Mouse (Mus musculus) liver, postnatal 0 days (tissue): Measurements from ENCODE around the gene Plekhg6. TPM values are rescaled to one million over a fixed set of nuclear protein-coding genes. Genes with fewer than 3 reads are reported as not detected.

Experiments used
- ATAC-seq: fragments of 200-750 bp; cut with Nextera tagmentation; 2 replicates; pipeline ENCODE4 v1.8.0; 2017; ENCODE audit warnings: mild to moderate bottlenecking, moderate library complexity
- DNase-seq: peaks from one replicate; pipeline ENCODE4 v3.0.0-alpha.2; 2016
- H3K27ac ChIP-seq: fragments of 300-500 bp; sonication (generic); 2 replicates; pipeline ENCODE4 v1.5.1; 2014; ENCODE audit warnings: antibody characterized with exemption, moderate library complexity, mild to moderate bottlenecking, low read depth
- H3K27me3 ChIP-seq: fragments of 300-500 bp; sonication (generic); 2 replicates; pipeline ENCODE4 v1.6.1; 2014; ENCODE audit warnings: low read length, control low read depth, mixed read lengths; ENCODE audit not compliant: insufficient read depth
- H3K36me3 ChIP-seq: fragments of 300-500 bp; sonication (generic); replicated peaks from 2 replicates; pipeline ENCODE4 v1.6.1; 2014; ENCODE audit warnings: mild to moderate bottlenecking, control low read depth, low read length, moderate library complexity, mixed read lengths; ENCODE audit not compliant: insufficient read depth
- H3K4me1 ChIP-seq: fragments of 300-500 bp; sonication (generic); 2 replicates; pipeline ENCODE4 v1.6.1; 2014; ENCODE audit warnings: antibody characterized with exemption, mild to moderate bottlenecking, control low read depth; ENCODE audit not compliant: insufficient read depth
- H3K4me2 ChIP-seq: fragments of 300-500 bp; sonication (generic); 2 replicates; pipeline ENCODE4 v1.6.1; 2014; ENCODE audit warnings: low read depth, mild to moderate bottlenecking, low read length, moderate library complexity, mixed read lengths
- H3K4me3 ChIP-seq: fragments of 300-500 bp; sonication (generic); 2 replicates; pipeline ENCODE4 v1.5.1; 2014; ENCODE audit warnings: low read depth, low read length
- H3K9ac ChIP-seq: fragments of 300-500 bp; sonication (generic); replicated peaks from 2 replicates; pipeline ENCODE4 v1.6.1; 2014; ENCODE audit warnings: mild to moderate bottlenecking, moderate library complexity
- H3K9me3 ChIP-seq: fragments of 300-500 bp; sonication (generic); 2 replicates; pipeline ENCODE4 v1.6.1; 2016; ENCODE audit warnings: mild to moderate bottlenecking, control low read depth, low read length, mixed read lengths
- CTCF ChIP-seq: sonication (generic); IDR thresholded peaks from 2 replicates; pipeline ENCODE4 v1.5.1; 2016; ENCODE audit warnings: antibody characterized with exemption, low read depth
- EP300 ChIP-seq: IDR thresholded peaks from 2 replicates; pipeline ENCODE4 v1.6.1; 2016; ENCODE audit warnings: antibody characterized with exemption, low read depth, mild to moderate bottlenecking
- WGBS: fragments of 180-500 bp; shearing (Covaris S2); extraction: QIAGEN DNeasy Blood & Tissue Kit; methylation state at CpG from one replicate; pipeline ENCODE4 v1.1.7; 2014; ENCODE audit not compliant: insufficient replicate concordance; 5-methylcytosine and 5-hydroxymethylcytosine counted together
- polyA plus RNA-seq: library from polyadenylated mRNA; unstranded; fragments of >200 nt; fragmentation: Nextera tagmentation; extraction: Ambion mirVana; gene quantifications from 2 replicates; pipeline ENCODE4 v1.2.1, GENCODE M21; 2015

Plekhg6 gene
- polyA plus RNA-seq, 1 experiment from 2014 or later = 1.2 TPM

GRCm38 (mm10) chr6:125340244-125340643, 40.3 kb downstream of the Plekhg6 start:
- peak; percentile 31; the same call in 1 of the 2 replicates for ATAC-seq
- no peaks in the 10 kb centered on the region for H3K9me3 ChIP-seq
- no peaks in the 10 kb centered on the region for H3K36me3 ChIP-seq
- no peak for DNase-seq
- 48% methylated on average over 5 of the region's 5 CpGs for WGBS
- no peak for TF ChIP-seq EP300
- no peak for TF ChIP-seq CTCF
- peak overlapping the region; percentile 65 for H3K27ac ChIP-seq
- H3K4me3 ChIP-seq = no peak overlapping the region
- no peaks in the 10 kb centered on the region for H3K27me3 ChIP-seq
- H3K9ac ChIP-seq = no peak overlapping the region
- no peak overlapping the region for H3K4me2 ChIP-seq
- H3K4me1 ChIP-seq = peaks cover 18% of the 10 kb centered on the region

- DNase-seq (no peak), ATAC-seq (no peak)
- Histone ChIP-seq H3K4me1 (peaks cover 15% of the 10 kb centered on the region), H3K27ac (no peak overlapping the region), H3K27me3 (no peaks in the 10 kb centered on the region), H3K4me3 (no peak overlapping the region), H3K4me2 (no peak overlapping the region), H3K36me3 (no peaks in the 10 kb centered on the region), H3K9ac (no peak overlapping the region), H3K9me3 (no peaks in the 10 kb centered on the region)
- WGBS = 37% methylated on average over 9 of the region's 9 CpGs
- no peak for TF ChIP-seq CTCF
- TF ChIP-seq EP300 = no peak
Measured at GRCm38 (mm10) chr6:125338791-125339660, 41.6 kb downstream of the Plekhg6 start.

- ATAC-seq (no peak), DNase-seq (no peak)
- no peak for TF ChIP-seq CTCF
- TF ChIP-seq EP300 = no peak
- Histone ChIP-seq H3K27ac (no peak overlapping the region), H3K9me3 (no peaks in the 10 kb centered on the region), H3K27me3 (no peaks in the 10 kb centered on the region), H3K4me3 (no peak overlapping the region), H3K4me2 (peak overlapping the region; percentile 35; the same call in 1 of the 2 replicates), H3K9ac (no peak overlapping the region), H3K36me3 (no peaks in the 10 kb centered on the region), H3K4me1 (peaks cover 9% of the 10 kb centered on the region)
- 52% methylated on average over 2 of the region's 2 CpGs for WGBS
Measured at GRCm38 (mm10) chr6:125334356-125334755, 46.2 kb downstream of the Plekhg6 start.

GRCm38 (mm10) chr6:125333112-125333899, 47.3 kb downstream of the Plekhg6 start:
- Histone ChIP-seq H3K4me3 (no peak overlapping the region), H3K4me1 (peaks cover 6% of the 10 kb centered on the region), H3K9me3 (no peaks in the 10 kb centered on the region), H3K27me3 (no peaks in the 10 kb centered on the region), H3K9ac (no peak overlapping the region), H3K36me3 (no peaks in the 10 kb centered on the region), H3K27ac (peak overlapping the region; percentile 51; the same call in 1 of the 2 replicates), H3K4me2 (0 out of 2 replicates have a peak overlapping the region, but pooled peaks have one; percentile 35)
- WGBS = 52% methylated on average over 14 of the region's 14 CpGs
- TF ChIP-seq CTCF (no peak), EP300 (no peak)
- DNase-seq (no peak), ATAC-seq (no peak; the same call in 1 of the 2 replicates)

- DNase-seq = peak; percentile 87
- ATAC-seq = peak; percentile 89
- Histone ChIP-seq H3K4me3 (peak overlapping the region; percentile 39), H3K9ac (peak overlapping the region; percentile 45; the same call in 1 of the 2 replicates), H3K4me2 (peak overlapping the region; percentile 70), H3K27ac (peak overlapping the region; percentile 44; the same call in 1 of the 2 replicates), H3K36me3 (no peaks in the 10 kb centered on the region), H3K9me3 (no peaks in the 10 kb centered on the region), H3K27me3 (no peaks in the 10 kb centered on the region), H3K4me1 (peaks cover 6% of the 10 kb centered on the region)
- 2% methylated on average over 39 of the region's 39 CpGs for WGBS
- no peak for TF ChIP-seq CTCF
- no peak for TF ChIP-seq EP300
Measured at GRCm38 (mm10) chr6:125330626-125331326, 49.8 kb downstream of the Plekhg6 start.
